Mouse (Mus musculus): ENCODE measurements around the gene Gm42517. TPM values are rescaled to one million over a fixed set of nuclear protein-coding genes. Genes with fewer than 3 reads are reported as not detected.

The Gm42517 gene
- not detected in 2 replicates for polyA plus RNA-seq (2014; fragmentation: Nextera tagmentation; extraction: Ambion mirVana)

GRCm38 (mm10) chr5:108367871-108368332 lies at the start of gene Gm42517:
Gene Gm42517, minus strand, starts transcription at chr5:108367922.
- TF ChIP-seq CTCF (IDR thresholded peaks at IDR 0.05; ENCODE audit: low read depth), result no peak
- DNase-seq (no peak), ATAC-seq (ENCODE audit: insufficient read depth) (0 out of 2 replicates have a peak, but pooled peaks have one; percentile 30)
- peak within 1 kb of the TSS; percentile 50 for H3K4me3 ChIP-seq (ENCODE audit: low read depth, low read length)
- peak within 1 kb of the TSS; percentile 91 for H3K4me2 ChIP-seq
- H3K27ac ChIP-seq (ENCODE audit: low read depth), result no peak within 1 kb of the TSS
- peak within 1 kb of the TSS; percentile 38 for H3K9ac ChIP-seq
- peaks cover 11% of the 10 kb centered on the region; the same call in 1 of the 2 replicates for H3K4me1 ChIP-seq (ENCODE audit: insufficient read depth)
- WGBS, result under 1% methylated on average over 11 of the region's 36 CpGs
- H3K9me3 ChIP-seq (ENCODE audit: low read depth, low read length), result no peaks in the 10 kb centered on the region
- peaks cover 88% of the 10 kb centered on the region for H3K27me3 ChIP-seq (ENCODE audit: insufficient read depth, low read length)
- no peaks in the 10 kb centered on the region for H3K36me3 ChIP-seq (ENCODE audit: insufficient read depth)

- H3K4me1 ChIP-seq (ENCODE audit: insufficient read depth), result no peaks in the 10 kb centered on the region
- DNase-seq (no peak), ATAC-seq (ENCODE audit: insufficient read depth) (no peak)
- no peak overlapping the region for H3K9ac ChIP-seq
- H3K4me3 ChIP-seq (ENCODE audit: low read depth, low read length), result no peak overlapping the region
- H3K9me3 ChIP-seq (ENCODE audit: low read depth, low read length), result no peaks in the 10 kb centered on the region
- no peak overlapping the region for H3K4me2 ChIP-seq
- 46% methylated on average over 2 of the region's 2 CpGs for WGBS
- no peaks in the 10 kb centered on the region for H3K36me3 ChIP-seq (ENCODE audit: insufficient read depth)
- TF ChIP-seq CTCF (IDR thresholded peaks at IDR 0.05; ENCODE audit: low read depth), result no peak
- H3K27ac ChIP-seq (ENCODE audit: low read depth), result no peak overlapping the region
- H3K27me3 ChIP-seq (ENCODE audit: insufficient read depth, low read length), result no peaks in the 10 kb centered on the region
Measured at GRCm38 (mm10) chr5:108414711-108415110, 47.0 kb upstream of the Gm42517 start.

- Histone ChIP-seq H3K4me3 (ENCODE audit: low read depth, low read length) (no peak overlapping the region), H3K27ac (ENCODE audit: low read depth) (no peak overlapping the region), H3K4me2 (no peak overlapping the region), H3K9ac (no peak overlapping the region), H3K27me3 (ENCODE audit: insufficient read depth, low read length) (no peaks in the 10 kb centered on the region), H3K4me1 (ENCODE audit: insufficient read depth) (no peaks in the 10 kb centered on the region), H3K9me3 (ENCODE audit: low read depth, low read length) (no peaks in the 10 kb centered on the region), H3K36me3 (ENCODE audit: insufficient read depth) (no peaks in the 10 kb centered on the region)
- no peak for ATAC-seq (ENCODE audit: insufficient read depth)
- no peak for DNase-seq
- no peak for TF ChIP-seq CTCF (IDR thresholded peaks at IDR 0.05; ENCODE audit: low read depth)
- WGBS, result 77% methylated on average over 2 of the region's 2 CpGs
Measured at GRCm38 (mm10) chr5:108406977-108407376, 39.3 kb upstream of the Gm42517 start.

- no peaks in the 10 kb centered on the region for H3K27me3 ChIP-seq (ENCODE audit: insufficient read depth, low read length)
- 61% methylated on average over 1 of the region's 1 CpGs for WGBS
- H3K36me3 ChIP-seq (ENCODE audit: insufficient read depth), result no peaks in the 10 kb centered on the region
- no peak for TF ChIP-seq CTCF (IDR thresholded peaks at IDR 0.05; ENCODE audit: low read depth)
- no peaks in the 10 kb centered on the region for H3K9me3 ChIP-seq (ENCODE audit: low read depth, low read length)
- no peak overlapping the region for H3K27ac ChIP-seq (ENCODE audit: low read depth)
- H3K4me3 ChIP-seq (ENCODE audit: low read depth, low read length), result no peak overlapping the region
- DNase-seq, result no peak
- no peak for ATAC-seq (ENCODE audit: insufficient read depth)
- H3K9ac ChIP-seq, result no peak overlapping the region
- H3K4me2 ChIP-seq, result no peak overlapping the region
- H3K4me1 ChIP-seq (ENCODE audit: insufficient read depth), result no peaks in the 10 kb centered on the region
Measured at GRCm38 (mm10) chr5:108405460-108405859, 37.7 kb upstream of the Gm42517 start.

DNA sequence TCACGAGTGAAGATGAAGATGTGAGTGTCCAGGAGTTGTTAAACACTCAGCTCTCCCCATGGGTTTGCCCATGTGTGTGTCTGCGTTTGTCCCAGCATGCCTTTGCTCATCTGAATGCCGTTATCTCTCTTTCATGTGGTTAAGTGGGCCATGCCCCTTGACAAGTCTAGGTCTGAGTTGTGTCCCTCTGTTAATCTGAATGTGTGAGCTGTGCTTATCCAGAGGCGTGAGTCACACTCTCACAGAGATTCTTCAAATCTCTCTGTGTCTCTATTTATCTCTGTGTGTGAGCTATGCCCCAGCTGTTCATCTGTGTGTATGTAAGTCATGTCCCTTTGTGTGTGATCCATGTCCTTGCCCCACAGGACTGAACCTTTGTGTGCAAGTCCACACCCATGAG lies 35.7 kb upstream of the Gm42517 start:
- no peak overlapping the region for H3K27ac ChIP-seq (ENCODE audit: low read depth)
- 58% methylated on average over 4 of the region's 4 CpGs for WGBS
- no peak overlapping the region for H3K4me3 ChIP-seq (ENCODE audit: low read depth, low read length)
- DNase-seq (no peak), ATAC-seq (ENCODE audit: insufficient read depth) (no peak)
- no peak overlapping the region for H3K4me2 ChIP-seq
- no peak for TF ChIP-seq CTCF (IDR thresholded peaks at IDR 0.05; ENCODE audit: low read depth)
- no peaks in the 10 kb centered on the region for H3K9me3 ChIP-seq (ENCODE audit: low read depth, low read length)
- H3K9ac ChIP-seq, result no peak overlapping the region
- H3K36me3 ChIP-seq (ENCODE audit: insufficient read depth), result no peaks in the 10 kb centered on the region
- H3K4me1 ChIP-seq (ENCODE audit: insufficient read depth), result no peaks in the 10 kb centered on the region
- H3K27me3 ChIP-seq (ENCODE audit: insufficient read depth, low read length), result no peaks in the 10 kb centered on the region

- no peak for TF ChIP-seq CTCF (IDR thresholded peaks at IDR 0.05; ENCODE audit: low read depth)
- Histone ChIP-seq H3K9ac (no peak overlapping the region), H3K4me1 (ENCODE audit: insufficient read depth) (no peaks in the 10 kb centered on the region), H3K27ac (ENCODE audit: low read depth) (no peak overlapping the region), H3K36me3 (ENCODE audit: insufficient read depth) (no peaks in the 10 kb centered on the region), H3K9me3 (ENCODE audit: low read depth, low read length) (no peaks in the 10 kb centered on the region), H3K4me3 (ENCODE audit: low read depth, low read length) (no peak overlapping the region), H3K4me2 (no peak overlapping the region), H3K27me3 (ENCODE audit: insufficient read depth, low read length) (no peaks in the 10 kb centered on the region)
- 71% methylated on average over 3 of the region's 3 CpGs for WGBS
- ATAC-seq (ENCODE audit: insufficient read depth), result no peak
- DNase-seq, result no peak
Measured at GRCm38 (mm10) chr5:108389744-108390143, 22.0 kb upstream of the Gm42517 start.

GRCm38 (mm10) chr5:108388201-108388600 lies 20.5 kb upstream of the Gm42517 start, which contains the start of gene Pde6b:
Gene Pde6b, plus strand, starts transcription at chr5:108388391.
- no peak within 1 kb of the TSS for H3K4me2 ChIP-seq
- H3K27ac ChIP-seq (ENCODE audit: low read depth), result no peak within 1 kb of the TSS
- no peaks in the 10 kb centered on the region for H3K36me3 ChIP-seq (ENCODE audit: insufficient read depth)
- H3K4me1 ChIP-seq (ENCODE audit: insufficient read depth), result no peaks in the 10 kb centered on the region
- no peak for DNase-seq
- WGBS, result 67% methylated on average over 7 of the region's 7 CpGs
- no peak for TF ChIP-seq CTCF (IDR thresholded peaks at IDR 0.05; ENCODE audit: low read depth)
- H3K9me3 ChIP-seq (ENCODE audit: low read depth, low read length), result no peaks in the 10 kb centered on the region
- H3K9ac ChIP-seq, result no peak within 1 kb of the TSS
- no peaks in the 10 kb centered on the region for H3K27me3 ChIP-seq (ENCODE audit: insufficient read depth, low read length)
- H3K4me3 ChIP-seq (ENCODE audit: low read depth, low read length), result no peak within 1 kb of the TSS
- ATAC-seq (ENCODE audit: insufficient read depth), result no peak
